Mouse (Mus musculus): Measurements from ENCODE around the gene Jam3.

Gene Jam3

DNA sequence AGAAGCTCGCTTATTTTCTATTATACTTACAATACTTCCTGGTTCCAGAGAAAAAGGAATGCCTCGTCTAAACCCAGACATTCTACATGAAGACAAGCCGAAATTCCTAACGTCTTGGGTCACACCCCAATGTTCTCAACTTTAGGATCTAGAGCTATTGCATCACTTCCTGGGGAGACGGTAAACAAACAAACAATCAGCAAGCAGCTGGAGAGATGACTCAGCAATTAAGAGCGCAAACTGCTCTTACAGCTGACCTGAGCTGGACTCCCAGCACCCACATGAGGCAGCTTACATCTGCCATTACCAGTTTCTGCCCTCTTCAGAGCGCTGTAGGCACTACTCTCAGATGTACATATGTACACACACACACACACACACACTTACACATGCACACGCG is 34.0 kb downstream of the Jam3 start:
- in situ Hi-C loops (cut with MboI, MseI) = no loop called here

DNA sequence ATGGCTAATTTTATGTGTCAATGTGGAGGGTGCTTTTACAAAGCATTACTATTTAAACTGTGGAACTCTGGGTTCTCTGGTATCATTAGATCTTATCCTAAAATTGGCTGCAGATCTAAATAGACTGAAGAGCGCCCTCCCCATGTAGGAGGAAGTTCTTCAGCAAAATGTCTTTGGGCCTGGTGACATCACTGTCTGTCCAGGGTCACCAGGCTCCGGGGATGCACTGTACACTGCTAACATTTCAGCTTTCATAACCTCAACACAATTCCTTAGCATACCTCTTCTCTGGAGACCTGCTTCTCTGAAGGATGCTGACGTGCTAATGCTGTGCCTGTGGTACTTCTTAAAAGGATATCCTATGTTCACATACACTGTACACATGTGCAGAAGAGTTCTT is 43.5 kb downstream of the Jam3 start:
- in situ Hi-C loops (cut with MboI, MseI) = no loop called here

DNA sequence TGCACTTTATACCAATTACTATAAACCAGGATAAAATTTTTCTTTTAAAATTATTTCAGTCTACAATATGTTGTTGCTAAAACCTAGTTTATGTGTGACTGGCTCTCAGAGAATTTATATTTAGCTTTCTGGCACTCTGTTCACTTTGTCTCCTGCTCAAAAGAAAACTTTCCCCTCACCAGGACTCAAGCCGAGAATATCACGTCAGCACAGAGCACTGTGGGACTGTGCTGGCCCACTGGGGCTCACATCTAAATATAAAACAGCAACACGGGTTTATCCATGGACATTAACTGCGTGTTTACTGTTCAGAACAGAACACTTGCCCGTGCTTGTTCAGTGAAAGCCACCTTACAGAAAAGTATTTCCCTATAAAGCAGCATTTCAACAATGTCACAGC is 44.5 kb downstream of the Jam3 start:
- in situ Hi-C loops (cut with MboI, MseI) = no loop called here

DNA sequence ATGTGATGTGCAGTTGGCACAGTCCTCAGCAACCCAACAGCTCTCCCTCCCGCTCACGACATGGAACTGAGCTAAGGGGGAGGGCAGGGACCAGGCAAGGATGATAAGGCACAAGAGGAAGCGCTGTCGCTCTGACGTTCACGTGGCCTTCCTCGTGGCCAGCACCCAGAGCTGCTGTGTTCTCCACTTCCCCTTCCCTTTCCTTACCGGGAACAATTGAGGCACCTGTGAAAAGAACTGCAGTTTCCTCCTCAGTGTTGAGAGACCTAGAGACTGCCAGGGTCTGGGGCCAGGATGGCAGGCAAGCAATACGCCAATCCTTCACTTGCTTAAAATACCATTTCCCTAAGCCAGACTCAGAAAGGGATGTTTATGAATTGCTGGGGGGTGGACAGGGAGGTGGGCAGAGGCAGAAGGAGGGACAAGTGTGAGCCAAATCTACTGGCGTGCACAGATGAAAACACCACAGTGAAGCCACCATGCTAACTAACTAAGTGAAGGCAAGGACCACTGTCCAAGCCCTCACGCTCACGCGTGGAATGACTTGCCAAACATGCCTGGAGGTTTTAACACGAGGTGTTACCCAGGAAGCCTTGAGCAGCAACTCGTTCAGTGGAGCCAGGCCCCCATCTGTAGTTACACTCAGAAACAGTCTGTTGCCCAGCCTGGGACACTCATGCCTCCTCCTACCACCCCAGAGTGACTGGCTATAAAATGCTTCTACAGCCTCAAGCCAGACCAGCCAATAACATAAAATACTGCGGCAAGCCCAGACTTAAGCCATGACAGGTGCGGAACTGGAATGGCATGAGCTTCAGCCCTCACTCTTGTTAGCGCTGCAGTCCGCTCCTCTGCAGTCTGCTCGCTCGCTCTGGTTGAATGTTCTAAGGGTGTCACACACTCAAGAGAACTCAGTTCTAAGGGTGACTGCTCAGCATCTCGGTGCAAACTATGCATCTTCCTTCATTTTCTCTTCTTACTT is 45.4 kb downstream of the Jam3 start:
- in situ Hi-C loops (cut with MboI, MseI) = no loop called here

GRCm38 (mm10) chr9:27108451-27108850 is 46.8 kb downstream of the Jam3 start:
- in situ Hi-C loops (cut with MboI, MseI) = no loop called here

- in situ Hi-C loops (cut with MboI, MseI) = no loop called here
Measured at GRCm38 (mm10) chr9:27106081-27106480, 49.1 kb downstream of the Jam3 start.

DNA sequence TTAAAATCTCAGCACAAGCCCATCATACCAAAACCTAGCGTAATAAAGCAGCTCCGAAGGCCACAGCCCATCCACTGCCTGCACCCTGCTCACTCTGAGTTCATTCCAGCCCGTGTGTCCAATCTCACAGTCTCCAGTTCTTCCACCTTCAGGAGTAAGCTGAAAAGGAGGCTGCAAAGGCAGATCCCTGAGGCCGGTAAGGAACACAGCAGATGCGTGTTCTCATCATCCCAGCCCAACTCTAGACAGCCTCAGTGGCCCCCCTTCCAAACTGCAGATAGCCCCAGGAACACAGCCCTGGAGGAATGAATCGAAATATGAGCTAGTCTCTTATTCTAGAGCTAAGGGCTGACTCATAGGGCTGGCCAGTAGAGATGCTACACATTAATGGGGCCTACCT is 53.8 kb downstream of the Jam3 start:
- in situ Hi-C loops (cut with MboI, MseI) = no loop called here

GRCm38 (mm10) chr9:27099474-27099873 is 55.7 kb downstream of the Jam3 start:
- in situ Hi-C loops (cut with MboI, MseI) = no loop called here

DNA sequence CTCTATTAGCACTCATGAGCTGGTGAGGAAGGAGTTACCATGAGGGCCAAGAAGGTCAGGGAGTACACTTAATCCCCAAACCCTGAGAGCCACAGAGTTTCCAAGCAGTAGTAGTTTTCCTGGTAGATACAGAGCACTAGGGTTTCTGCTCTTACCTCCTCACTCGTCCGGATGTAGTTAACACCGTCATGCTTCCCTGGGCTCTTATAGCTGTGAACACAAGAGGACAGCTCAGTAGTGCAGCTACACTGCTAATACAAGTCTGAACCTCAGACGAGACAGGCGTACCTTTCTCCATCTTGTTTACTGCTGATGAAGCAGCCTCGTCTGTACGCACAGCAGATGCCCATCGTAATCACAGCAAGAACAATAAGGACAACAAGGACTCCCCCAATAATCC is 56.7 kb downstream of the Jam3 start:
- in situ Hi-C loops (cut with MboI, MseI) = no loop called here

- in situ Hi-C loops (cut with MboI, MseI) = no loop called here
Measured at GRCm38 (mm10) chr9:27098092-27098491, 57.1 kb downstream of the Jam3 start.

DNA sequence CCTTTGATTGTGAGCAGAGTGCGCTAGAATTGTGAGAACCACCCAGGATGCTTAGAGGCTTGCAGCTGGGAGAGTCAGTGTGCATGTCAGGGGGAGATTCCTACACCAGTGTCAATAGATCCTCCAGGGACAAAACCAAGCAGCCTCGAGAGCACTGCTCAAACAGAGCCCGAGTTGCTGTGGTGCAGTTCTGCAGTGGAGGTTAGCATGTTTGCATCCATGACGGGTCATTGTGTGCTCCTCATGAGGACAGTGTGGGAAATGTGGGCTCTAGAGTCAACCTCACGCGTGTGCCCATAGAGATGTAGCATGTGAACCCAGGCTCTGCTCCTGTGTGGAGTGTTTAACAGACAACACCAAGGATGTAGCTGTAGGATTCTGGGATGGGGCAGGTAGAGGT is 62.3 kb downstream of the Jam3 start:
- in situ Hi-C loops (cut with MboI, MseI) = loop anchor here (5.0 kb wide), 1 partner anchor 41 kb away; no protein-coding TSS in a partner anchor

DNA sequence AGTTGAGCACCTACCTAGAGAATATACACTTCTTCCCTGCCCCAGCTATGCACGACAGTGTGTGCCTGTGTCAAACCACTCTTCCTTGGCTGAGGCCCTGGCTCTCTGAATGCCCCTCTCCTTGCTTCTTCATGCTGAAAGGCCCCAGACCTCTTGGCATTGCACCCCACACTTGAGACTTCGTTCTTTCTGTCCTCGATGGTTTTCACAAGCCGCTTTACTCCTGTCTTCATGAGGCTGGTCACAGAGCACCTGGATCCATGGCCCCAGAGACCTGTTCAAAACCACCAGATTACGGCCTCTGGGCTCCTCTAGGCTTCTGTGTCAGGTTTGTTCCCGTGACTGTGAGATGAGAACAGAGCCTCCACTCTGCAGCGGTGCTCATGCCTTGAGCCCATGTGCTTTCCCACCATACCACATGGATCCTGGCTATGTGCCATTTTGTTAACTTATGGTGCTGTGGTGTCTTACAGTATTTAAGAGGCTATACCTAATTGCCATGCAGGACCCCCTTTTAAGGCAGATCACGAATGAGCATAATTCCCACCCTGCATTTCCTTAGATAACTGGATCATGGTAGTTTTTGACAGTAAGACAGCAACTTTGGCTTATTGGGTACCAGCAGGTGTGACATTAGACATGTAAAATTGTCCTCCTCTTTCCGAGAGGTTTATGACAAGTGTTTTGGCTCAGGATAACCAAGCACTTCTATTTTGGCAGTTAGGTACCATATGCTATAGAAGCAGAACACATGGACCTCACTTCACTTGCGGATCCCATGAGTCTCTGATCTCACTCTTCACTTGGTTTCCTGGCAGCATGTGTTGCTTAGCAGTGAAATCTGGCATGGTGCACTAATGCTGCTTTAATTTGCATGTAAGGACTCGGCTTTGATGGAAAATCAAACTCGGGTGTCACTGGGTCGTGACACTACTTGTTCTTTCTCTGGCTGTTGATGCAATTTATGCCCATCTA is 64.1 kb downstream of the Jam3 start:
- in situ Hi-C loops (cut with MboI, MseI) = loop anchor here (5.0 kb wide), 1 partner anchor 39 kb away; no protein-coding TSS in a partner anchor

- in situ Hi-C loops (cut with MboI, MseI) = loop anchor here (5.0 kb wide), 1 partner anchor 38 kb away; no protein-coding TSS in a partner anchor
Measured at GRCm38 (mm10) chr9:27090134-27090533, 65.1 kb downstream of the Jam3 start.

DNA sequence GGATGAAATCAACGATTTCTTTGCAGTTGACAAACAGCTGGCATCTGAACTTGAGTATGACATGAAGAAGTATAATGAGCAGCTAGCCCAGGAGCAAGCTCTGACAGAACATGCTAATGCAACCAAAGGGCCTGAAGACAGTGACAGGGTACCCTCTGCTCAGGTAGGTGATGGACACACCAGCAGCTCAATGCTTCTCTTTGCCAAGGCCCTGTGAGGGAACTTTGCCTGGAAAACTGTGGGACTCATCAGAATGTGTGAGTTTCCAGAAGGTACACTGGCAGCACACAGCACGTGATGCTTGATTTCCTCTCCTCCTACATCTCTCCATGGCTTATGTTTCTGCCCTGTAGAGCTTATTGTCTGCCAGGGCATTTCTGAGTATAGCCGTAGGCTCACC is 67.8 kb downstream of the Jam3 start:
- in situ Hi-C loops (cut with MboI, MseI) = no loop called here

DNA sequence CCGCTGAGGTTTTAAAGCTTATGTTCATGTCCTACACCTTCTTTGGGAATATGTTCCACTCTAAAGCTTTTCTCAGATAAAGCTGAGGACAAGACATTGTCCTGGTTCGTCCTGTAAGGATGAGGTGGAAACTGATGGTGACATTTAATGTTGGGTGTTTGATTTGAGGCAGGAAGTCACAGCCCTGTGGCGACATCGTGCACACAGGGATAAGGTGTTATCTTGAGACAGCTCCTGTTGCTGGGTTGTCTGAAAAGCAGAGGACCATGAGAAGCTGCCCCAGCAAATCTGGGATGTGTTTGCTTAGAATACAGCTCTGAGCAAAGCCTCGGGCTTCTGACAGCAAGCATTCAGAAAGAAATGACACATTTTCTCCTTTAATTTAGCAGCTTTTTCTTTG is 69.0 kb downstream of the Jam3 start:
- in situ Hi-C loops (cut with MboI, MseI) = no loop called here

DNA sequence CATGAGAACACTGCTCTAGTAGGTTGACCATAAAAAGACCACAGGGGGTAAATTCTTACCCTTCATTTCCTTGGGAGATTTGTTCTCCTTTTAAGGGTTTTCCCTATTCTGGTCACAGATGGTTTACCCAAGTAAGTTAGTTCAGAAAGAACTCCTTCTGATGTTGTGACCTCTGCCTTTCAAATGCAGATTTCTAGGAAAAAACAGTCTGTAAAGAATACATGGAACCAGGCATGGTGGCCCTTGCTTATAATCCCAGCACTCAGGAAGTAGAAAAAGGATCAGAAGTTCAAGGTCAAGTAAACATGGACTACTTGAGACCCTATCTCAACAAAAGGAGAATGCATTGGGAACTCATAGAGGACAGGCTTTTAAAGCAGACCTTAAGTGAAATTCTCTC is 79.4 kb downstream of the Jam3 start:
- in situ Hi-C loops (cut with MboI, MseI) = no loop called here

DNA sequence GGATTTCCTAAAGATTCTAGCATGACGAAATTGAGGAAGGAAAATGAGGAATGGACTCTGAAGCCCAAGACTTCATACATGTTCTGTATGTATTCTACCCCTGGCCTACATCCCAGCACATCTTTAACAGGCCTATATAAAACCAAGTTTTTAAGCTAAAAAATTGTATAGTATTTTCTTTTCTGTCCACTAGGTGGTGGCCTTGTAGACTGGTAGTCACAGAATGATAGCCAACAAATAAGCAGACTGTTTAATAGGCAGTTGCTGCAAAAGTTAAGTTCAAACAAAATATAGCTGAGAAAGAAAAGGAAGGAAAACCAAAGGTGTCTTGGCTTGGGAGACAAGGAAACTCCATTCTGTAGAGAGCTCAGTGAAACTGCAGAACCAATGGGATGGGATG is 80.5 kb downstream of the Jam3 start:
- in situ Hi-C loops (cut with MboI, MseI) = no loop called here

DNA sequence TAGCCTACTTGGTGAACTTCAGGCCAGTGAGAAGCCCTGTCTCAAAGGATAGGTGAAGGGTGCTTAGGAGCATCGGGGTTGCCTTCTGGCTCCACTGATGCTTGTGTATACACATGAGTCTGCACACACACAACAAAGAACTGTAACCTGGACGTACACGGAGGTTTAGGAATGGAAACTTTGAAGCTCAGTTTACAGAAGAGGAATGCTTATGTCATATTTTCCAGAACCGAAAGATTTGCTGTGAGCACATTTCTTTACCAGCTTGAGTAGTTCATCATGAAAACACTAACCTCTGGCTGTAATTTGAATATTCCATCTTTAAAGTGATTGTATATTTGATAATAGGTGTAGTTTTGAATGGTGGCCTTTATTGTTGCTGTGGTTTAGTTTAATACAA is 84.3 kb downstream of the Jam3 start:
- in situ Hi-C loops (cut with MboI, MseI) = no loop called here

DNA sequence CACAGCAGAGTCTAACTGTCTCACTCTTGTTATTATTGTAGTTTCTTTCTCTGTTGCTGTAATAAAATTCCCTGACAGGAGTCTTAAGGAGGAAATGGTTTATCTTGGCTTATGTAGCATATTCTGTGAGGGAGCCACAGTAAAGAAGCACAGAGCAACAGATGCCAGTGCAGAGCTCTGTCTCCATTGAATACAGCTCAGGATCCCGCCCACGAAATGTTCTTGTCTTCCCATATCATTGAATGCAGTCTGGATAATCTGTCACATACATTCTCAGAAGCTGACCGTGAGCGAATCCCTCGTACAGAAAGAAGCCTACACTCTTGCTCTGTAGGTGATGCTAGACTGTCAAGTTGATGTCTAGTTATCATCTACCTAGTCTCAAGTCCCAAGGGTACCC is 96.9 kb downstream of the Jam3 start:
- in situ Hi-C loops (cut with MboI, MseI) = no loop called here

GRCm38 (mm10) chr9:27049492-27049891 is 105.7 kb downstream of the Jam3 start:
- in situ Hi-C loops (cut with MboI, MseI) = loop anchor here (25.0 kb wide), 1 partner anchor 1912 kb away; no protein-coding TSS in a partner anchor

Data from T-helper 1 cell (primary cell).